Mouse (Mus musculus): ENCODE results near the gene Recql5.

GRCm38 (mm10) chr11:115857936-115858335 is 75.3 kb downstream of the Recql5 start:
- no peak for TF ChIP-seq POLR2A (IDR thresholded peaks at IDR 0.05; ENCODE audit: insufficient read depth, low read depth, low read length)
- no peak for TF ChIP-seq CTCF (IDR thresholded peaks at IDR 0.05)

All from heart, adult 2 months (tissue).